Mouse (Mus musculus): ENCODE measurements at regions not wholly inside any gene's neighbourhood (a gene's known extent, or its start where the extent isn't known, plus 50 kb on each side); places are given as distances from the start of the nearest gene placed in this dataset.

- TF ChIP-seq CTCF (IDR thresholded peaks at IDR 0.05; ENCODE audit: borderline replicate concordance, extremely low read depth, insufficient read depth, insufficient read length): no peak
- no peak for TF ChIP-seq POLR2A (IDR thresholded peaks at IDR 0.05; ENCODE audit: borderline replicate concordance, extremely low read depth, insufficient read depth, insufficient read length, poor library complexity, severe bottlenecking)
Observed at GRCm38 (mm10) chr4:56643491-56643890, 96.4 kb upstream of the Gm26657 start.

All from brain, embryonic 14.5 days (tissue).